Mouse (Mus musculus) liver, embryonic 15.5 days (tissue): ENCODE results near the gene Cacna1g. TPM values are rescaled to one million over a fixed set of nuclear protein-coding genes. Genes with fewer than 3 reads are reported as not detected.

Experiments used
- ATAC-seq: fragments of 200-750 bp; cut with Nextera tagmentation; 2 replicates; pipeline ENCODE4 v1.8.0; 2017; ENCODE audit warnings: moderate number of reproducible peaks, mild to moderate bottlenecking, moderate library complexity; ENCODE audit not compliant: insufficient read depth
- H3K27ac ChIP-seq: fragments of 300-500 bp; sonication (generic); replicated peaks from 2 replicates; pipeline ENCODE4 v1.5.1; 2015; ENCODE audit warnings: mild to moderate bottlenecking, inconsistent platforms
- H3K27me3 ChIP-seq: fragments of 300-500 bp; sonication (generic); 2 replicates; pipeline ENCODE4 v1.6.1; 2015; ENCODE audit warnings: mild to moderate bottlenecking, inconsistent platforms
- H3K36me3 ChIP-seq: fragments of 300-500 bp; sonication (generic); replicated peaks from 2 replicates; pipeline ENCODE4 v1.6.1; 2015; ENCODE audit warnings: moderate library complexity, mild to moderate bottlenecking, inconsistent platforms
- H3K4me1 ChIP-seq: fragments of 300-500 bp; sonication (generic); replicated peaks from 2 replicates; pipeline ENCODE4 v1.6.1; 2015; ENCODE audit warnings: inconsistent platforms
- H3K4me2 ChIP-seq: fragments of 300-500 bp; sonication (generic); 2 replicates; pipeline ENCODE4 v1.6.1; 2015; ENCODE audit warnings: moderate library complexity, mild to moderate bottlenecking, inconsistent platforms
- H3K4me3 ChIP-seq: fragments of 300-500 bp; sonication (generic); replicated peaks from 2 replicates; pipeline ENCODE4 v1.5.1; 2015; ENCODE audit warnings: mild to moderate bottlenecking, inconsistent platforms
- H3K9ac ChIP-seq: fragments of 300-500 bp; sonication (generic); 2 replicates; pipeline ENCODE4 v1.6.1; 2015; ENCODE audit warnings: moderate library complexity, mild to moderate bottlenecking, inconsistent platforms
- H3K9me3 ChIP-seq: fragments of 300-500 bp; sonication (generic); replicated peaks from 2 replicates; pipeline ENCODE4 v1.6.1; 2016; ENCODE audit warnings: inconsistent platforms
- WGBS: fragments of 180-500 bp; shearing (Covaris S2); methylation state at CpG from one replicate; pipeline ENCODE4 v1.1.7; 2015; ENCODE audit warnings: mixed read lengths; ENCODE audit not compliant: insufficient replicate concordance; 5-methylcytosine and 5-hydroxymethylcytosine counted together
- polyA plus RNA-seq: library from polyadenylated mRNA; unstranded; fragments of >200 nt; fragmentation: Nextera tagmentation; extraction: Ambion mirVana; gene quantifications from 2 replicates; pipeline ENCODE4 v1.2.1, GENCODE M21; 2015

Gene Cacna1g
- polyA plus RNA-seq, 1 experiment from 2014 or later: 2.3 TPM

- Histone ChIP-seq H3K36me3 (no peaks in the 10 kb centered on the region), H3K4me2 (no peak overlapping the region), H3K27ac (no peak overlapping the region), H3K27me3 (peaks cover 58% of the 10 kb centered on the region), H3K9me3 (no peaks in the 10 kb centered on the region), H3K4me1 (peaks cover 4% of the 10 kb centered on the region), H3K9ac (no peak overlapping the region), H3K4me3 (no peak overlapping the region)
- ATAC-seq: no peak
- 54% methylated on average over 4 of the region's 4 CpGs for WGBS
These were observed 28.7 kb downstream of the Cacna1g start for GRCm38 (mm10) chr11:94445300-94445699.

- no peaks in the 10 kb centered on the region for H3K36me3 ChIP-seq
- H3K27ac ChIP-seq: no peak overlapping the region
- H3K4me2 ChIP-seq: no peak overlapping the region
- H3K27me3 ChIP-seq: peaks cover 56% of the 10 kb centered on the region
- 64% methylated on average over 5 of the region's 5 CpGs for WGBS
- no peak for ATAC-seq
- no peaks in the 10 kb centered on the region for H3K9me3 ChIP-seq
- no peak overlapping the region for H3K9ac ChIP-seq
- H3K4me3 ChIP-seq: no peak overlapping the region
- peaks cover 4% of the 10 kb centered on the region for H3K4me1 ChIP-seq
These were observed 29.2 kb downstream of the Cacna1g start for GRCm38 (mm10) chr11:94444829-94445228.

GRCm38 (mm10) chr11:94441752-94442151, 32.2 kb downstream of the Cacna1g start:
- Histone ChIP-seq H3K27me3 (peaks cover 36% of the 10 kb centered on the region), H3K9me3 (no peaks in the 10 kb centered on the region), H3K9ac (no peak overlapping the region), H3K27ac (no peak overlapping the region), H3K36me3 (no peaks in the 10 kb centered on the region), H3K4me2 (no peak overlapping the region), H3K4me1 (no peaks in the 10 kb centered on the region), H3K4me3 (no peak overlapping the region)
- 77% methylated on average over 9 of the region's 9 CpGs for WGBS
- ATAC-seq: no peak

- H3K27ac ChIP-seq: no peak overlapping the region
- H3K4me3 ChIP-seq: no peak overlapping the region
- H3K4me2 ChIP-seq: no peak overlapping the region
- H3K27me3 ChIP-seq: peaks cover 34% of the 10 kb centered on the region
- H3K36me3 ChIP-seq: no peaks in the 10 kb centered on the region
- ATAC-seq: no peak
- no peaks in the 10 kb centered on the region for H3K4me1 ChIP-seq
- H3K9ac ChIP-seq: no peak overlapping the region
- WGBS: 50% methylated on average over 7 of the region's 7 CpGs
- no peaks in the 10 kb centered on the region for H3K9me3 ChIP-seq
These were observed 32.9 kb downstream of the Cacna1g start for GRCm38 (mm10) chr11:94441122-94441521.

- H3K27me3 ChIP-seq: peaks cover 27% of the 10 kb centered on the region
- no peak for ATAC-seq
- no peaks in the 10 kb centered on the region for H3K4me1 ChIP-seq
- no peaks in the 10 kb centered on the region for H3K9me3 ChIP-seq
- no peak overlapping the region for H3K4me3 ChIP-seq
- no peak overlapping the region for H3K27ac ChIP-seq
- 82% methylated on average over 6 of the region's 6 CpGs for WGBS
- no peak overlapping the region for H3K4me2 ChIP-seq
- no peak overlapping the region for H3K9ac ChIP-seq
- no peaks in the 10 kb centered on the region for H3K36me3 ChIP-seq
These were observed 33.6 kb downstream of the Cacna1g start for GRCm38 (mm10) chr11:94440421-94440820.

- Histone ChIP-seq H3K27ac (no peak overlapping the region), H3K27me3 (peaks cover 50% of the 10 kb centered on the region)
These were observed 44.9 kb downstream of the Cacna1g start for GRCm38 (mm10) chr11:94429011-94429651.

GRCm38 (mm10) chr11:94428091-94428835, 45.7 kb downstream of the Cacna1g start:
- Histone ChIP-seq H3K4me3 (no peak overlapping the region), H3K27ac (no peak overlapping the region), H3K9ac (no peak overlapping the region), H3K27me3 (peaks cover 50% of the 10 kb centered on the region), H3K4me1 (peaks cover 6% of the 10 kb centered on the region; the same call in 1 of the 2 replicates), H3K36me3 (no peaks in the 10 kb centered on the region), H3K9me3 (no peaks in the 10 kb centered on the region), H3K4me2 (no peak overlapping the region)
- WGBS: 20% methylated on average over 4 of the region's 4 CpGs
- ATAC-seq: no peak

More at GRCm38 (mm10) chr11:94429011-94429651, 44.9 kb downstream of the Cacna1g start:
- no peak overlapping the region for H3K4me2 ChIP-seq
- H3K36me3 ChIP-seq: no peaks in the 10 kb centered on the region
- peaks cover 6% of the 10 kb centered on the region; the same call in 1 of the 2 replicates for H3K4me1 ChIP-seq
- no peaks in the 10 kb centered on the region for H3K9me3 ChIP-seq
- ATAC-seq: no peak
- 31% methylated on average over 9 of the region's 9 CpGs for WGBS
- no peak overlapping the region for H3K9ac ChIP-seq
- H3K4me3 ChIP-seq: no peak overlapping the region

- no peaks in the 10 kb centered on the region for H3K36me3 ChIP-seq
- peaks cover 6% of the 10 kb centered on the region; the same call in 1 of the 2 replicates for H3K4me1 ChIP-seq
- WGBS: 45% methylated on average over 14 of the region's 14 CpGs
- H3K27ac ChIP-seq: no peak overlapping the region
- no peak for ATAC-seq
- H3K9me3 ChIP-seq: no peaks in the 10 kb centered on the region
- H3K27me3 ChIP-seq: peaks cover 50% of the 10 kb centered on the region
- no peak overlapping the region for H3K4me3 ChIP-seq
- no peak overlapping the region for H3K4me2 ChIP-seq
- H3K9ac ChIP-seq: no peak overlapping the region
These were observed 48.3 kb downstream of the Cacna1g start for GRCm38 (mm10) chr11:94425656-94426055.

- Histone ChIP-seq H3K9ac (no peak overlapping the region), H3K4me2 (no peak overlapping the region), H3K27me3 (peaks cover 51% of the 10 kb centered on the region), H3K9me3 (no peaks in the 10 kb centered on the region), H3K36me3 (no peaks in the 10 kb centered on the region), H3K27ac (no peak overlapping the region), H3K4me3 (no peak overlapping the region), H3K4me1 (peaks cover 6% of the 10 kb centered on the region; the same call in 1 of the 2 replicates)
- WGBS: 34% methylated on average over 5 of the region's 5 CpGs
- no peak for ATAC-seq
These were observed 48.8 kb downstream of the Cacna1g start for GRCm38 (mm10) chr11:94425215-94425614.

- no peak overlapping the region for H3K4me2 ChIP-seq
- no peak overlapping the region for H3K27ac ChIP-seq
- H3K9me3 ChIP-seq: no peaks in the 10 kb centered on the region
- peaks cover 51% of the 10 kb centered on the region for H3K27me3 ChIP-seq
- H3K4me3 ChIP-seq: no peak overlapping the region
- peaks cover 6% of the 10 kb centered on the region; the same call in 1 of the 2 replicates for H3K4me1 ChIP-seq
- ATAC-seq: no peak
- no peaks in the 10 kb centered on the region for H3K36me3 ChIP-seq
- WGBS: 43% methylated on average over 15 of the region's 15 CpGs
- H3K9ac ChIP-seq: no peak overlapping the region
These were observed 49.6 kb downstream of the Cacna1g start for GRCm38 (mm10) chr11:94424380-94424779.

GRCm38 (mm10) chr11:94423855-94424254, 50.1 kb downstream of the Cacna1g start:
- Histone ChIP-seq H3K4me1 (peaks cover 6% of the 10 kb centered on the region; the same call in 1 of the 2 replicates), H3K4me2 (no peak overlapping the region), H3K27ac (no peak overlapping the region), H3K4me3 (no peak overlapping the region), H3K27me3 (peaks cover 51% of the 10 kb centered on the region), H3K9me3 (no peaks in the 10 kb centered on the region), H3K9ac (no peak overlapping the region), H3K36me3 (no peaks in the 10 kb centered on the region)
- WGBS: 47% methylated on average over 5 of the region's 5 CpGs
- ATAC-seq: no peak
